Mouse (Mus musculus) CD4-positive helper T cell, adult 2 months (primary cell): ENCODE measurements around the gene Kcnh6.
A peak's percentile ranks its signal among the peaks of the same experiment; 100 is the strongest.

Experiments used
- DNase-seq: peaks from one replicate; pipeline ENCODE4 v3.0.0-alpha.2; 2012; ENCODE audit warnings: low read depth, missing footprints, low spot score

Kcnh6 gene

DNA sequence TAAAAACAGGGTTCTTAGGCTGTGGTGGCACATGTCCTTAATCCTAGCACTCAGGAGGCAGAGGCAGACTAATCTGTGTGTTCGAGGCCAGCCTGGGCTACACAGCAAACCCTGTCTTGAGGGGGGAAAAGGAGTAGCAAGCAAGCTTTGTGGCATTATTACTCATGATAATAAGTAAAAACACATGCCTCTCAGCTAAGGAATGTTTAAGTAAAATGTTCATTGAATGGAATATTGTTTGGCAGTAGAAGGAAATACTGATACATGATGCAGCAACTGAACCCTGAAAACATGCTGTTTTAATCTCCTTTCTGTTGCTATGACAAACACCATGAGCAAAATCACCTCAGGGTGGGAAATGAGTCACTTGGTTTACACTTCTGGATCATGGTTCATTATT lies 53.4 kb downstream of the Kcnh6 start:
- DNase-seq: no peak

DNA sequence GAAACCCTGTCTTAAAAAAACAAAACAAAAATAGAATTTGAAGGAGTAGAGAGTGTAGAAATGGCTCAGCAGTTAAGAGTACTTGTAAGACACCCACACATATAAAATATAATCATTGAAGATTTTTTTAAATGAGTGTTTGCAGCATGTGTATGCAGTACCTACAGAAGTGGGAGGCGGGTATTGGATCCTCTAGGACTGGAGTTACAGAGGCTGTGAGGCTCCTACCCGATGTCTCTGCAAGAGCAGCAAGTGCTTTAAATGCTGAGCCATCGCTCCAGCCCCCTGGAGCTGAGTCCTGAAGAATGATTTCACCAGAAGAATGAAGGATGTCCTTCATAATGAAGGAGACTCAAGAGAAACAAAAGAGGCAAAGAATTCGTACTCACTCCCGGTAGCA lies 55.8 kb downstream of the Kcnh6 start:
- no peak for DNase-seq

DNA sequence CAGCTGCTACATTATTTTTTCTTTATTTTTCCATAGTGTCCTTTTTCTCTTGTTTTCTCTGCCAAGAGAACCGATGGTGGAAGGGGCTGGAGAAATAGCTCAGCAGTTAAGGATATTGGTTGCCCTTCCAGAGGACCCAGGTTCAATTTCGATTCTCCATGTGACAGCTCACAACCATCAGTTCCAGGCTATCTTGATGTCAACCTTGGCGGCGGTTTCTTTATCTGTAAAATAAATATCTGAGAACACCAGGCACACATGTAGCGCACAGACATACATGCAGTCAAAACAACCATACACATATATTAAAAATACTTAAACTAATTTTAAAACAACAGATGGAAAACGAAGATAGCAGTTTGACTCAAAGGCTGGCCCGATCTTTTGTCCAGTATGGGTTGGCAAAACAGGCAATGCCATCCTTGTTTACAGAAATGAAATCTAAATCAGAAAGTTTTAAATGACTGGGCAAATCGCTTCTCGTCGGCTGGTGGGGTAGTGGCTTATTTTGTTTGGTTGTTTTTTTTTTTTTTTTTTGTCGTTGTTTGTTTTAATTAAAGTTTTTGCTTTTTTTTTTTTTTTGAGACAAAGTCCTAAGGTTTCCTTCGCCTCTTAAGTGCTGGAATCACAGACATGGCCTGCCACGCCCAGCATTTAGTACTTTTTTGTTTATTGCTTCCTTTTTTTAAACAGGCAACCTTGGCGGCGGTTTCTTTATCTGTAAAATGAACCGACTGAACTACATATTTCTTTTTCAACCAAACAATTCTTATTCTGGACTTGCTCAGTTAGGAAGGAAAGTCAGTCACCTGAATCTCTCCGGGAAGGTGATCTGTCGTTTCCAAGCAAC lies 57.4 kb downstream of the Kcnh6 start:
- DNase-seq: no peak

DNA sequence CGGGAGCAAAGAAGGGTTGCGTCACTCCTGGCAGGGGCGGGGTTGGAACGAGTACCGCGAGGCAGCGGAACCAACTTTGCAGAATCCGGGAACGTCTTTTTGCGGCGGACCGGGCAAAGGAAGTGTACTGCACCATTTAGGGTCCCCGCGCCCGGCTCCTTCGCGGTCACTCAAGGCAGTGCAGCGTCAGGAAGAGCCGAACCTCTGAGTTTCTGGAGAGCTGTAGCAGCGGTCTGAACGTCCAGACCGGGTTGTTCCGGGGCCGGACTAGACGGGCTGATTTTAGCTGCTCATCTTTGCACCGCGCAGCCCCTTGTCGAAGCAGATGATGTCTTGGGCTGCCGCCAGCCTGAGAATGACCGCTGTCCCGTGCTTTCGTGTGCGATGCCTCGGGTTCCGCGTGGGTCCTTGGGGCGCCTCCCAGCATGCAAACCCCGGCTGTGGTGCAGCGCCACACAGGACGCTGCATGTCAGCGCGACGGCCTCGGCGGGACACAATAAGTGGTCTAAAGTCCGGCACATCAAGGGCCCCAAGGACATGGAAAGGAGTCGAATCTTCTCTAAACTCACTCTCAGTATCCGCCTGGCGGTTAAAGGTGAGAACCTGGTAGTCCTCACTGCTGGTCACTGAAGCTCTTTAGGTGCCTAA lies 58.1 kb downstream of the Kcnh6 start, which contains the start of gene Taco1:
TSS of gene Taco1 (plus strand) at position 139 of the 649 bp plus-strand sequence.
- DNase-seq: peak; percentile 94

DNA sequence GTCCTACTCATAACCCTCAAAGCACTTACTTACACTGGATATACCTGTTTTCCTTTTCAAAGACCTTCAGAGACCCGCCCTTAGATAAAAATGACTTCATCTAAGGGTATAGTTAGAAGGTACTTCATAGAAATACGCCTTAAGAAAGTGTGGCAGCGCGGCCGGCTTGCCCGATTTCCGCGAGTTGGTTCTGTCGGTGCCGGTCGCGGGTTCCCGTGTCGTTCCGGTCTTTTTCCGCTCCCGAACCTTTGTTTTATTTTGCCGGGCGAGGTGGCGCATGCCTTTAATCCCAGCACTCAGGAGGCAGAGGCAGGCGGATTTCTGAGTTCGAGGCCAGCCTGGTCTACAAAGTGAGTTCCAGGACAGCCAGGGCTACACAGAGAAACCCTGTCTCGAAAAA lies 58.7 kb downstream of the Kcnh6 start:
- peak; percentile 74 for DNase-seq

DNA sequence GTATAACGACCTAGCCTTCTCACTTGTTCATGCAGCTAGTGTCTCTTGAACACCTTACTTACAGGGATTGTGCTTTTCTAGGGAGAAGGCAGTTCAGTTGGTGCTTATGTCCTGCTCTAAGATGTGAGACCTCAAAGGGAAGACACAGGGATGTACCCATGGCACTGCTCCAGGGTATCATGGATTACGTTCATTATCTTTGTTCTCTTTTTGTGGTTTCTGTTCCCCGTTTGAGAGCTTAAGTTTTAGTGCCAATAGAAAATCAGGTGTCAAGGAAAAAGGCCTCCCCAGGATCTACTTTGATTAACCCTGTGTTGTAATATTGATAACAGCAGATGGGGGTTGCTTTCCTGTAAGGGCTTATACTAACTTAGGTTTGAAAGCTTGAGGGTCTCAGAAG lies 65.8 kb downstream of the Kcnh6 start:
- DNase-seq: no peak

DNA sequence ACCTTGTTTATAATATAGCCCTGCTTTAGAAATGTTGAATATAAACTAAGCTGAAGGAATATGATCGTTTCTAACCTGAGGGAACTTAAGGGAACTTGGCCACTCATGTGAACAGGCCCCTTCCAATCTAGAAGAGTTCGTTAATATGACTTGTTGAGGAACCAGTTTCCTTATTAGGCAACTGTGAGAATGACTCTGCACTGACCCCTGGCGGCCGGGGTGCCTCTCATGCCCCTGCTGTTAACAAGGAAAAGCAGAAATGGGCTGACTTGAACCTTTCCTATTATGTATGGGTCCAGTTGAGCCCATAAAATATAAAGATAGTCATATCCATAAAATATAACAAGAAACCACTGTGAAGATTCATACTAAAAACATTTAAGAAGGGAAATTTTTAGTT lies 68.4 kb downstream of the Kcnh6 start:
- peak; percentile 83 for DNase-seq
